Mouse (Mus musculus) adrenal gland, adult 18-20 months (tissue): ENCODE data around the gene Cox5b. TPM values are rescaled to one million over a fixed set of nuclear protein-coding genes. Genes with fewer than 3 reads are reported as not detected.

Experiments used
- microRNA-seq, 2 experiments: library from miRNA; unstranded; fragments of <30 nt; microRNA quantifications; one replicate each; pipeline ENCODE4 v1.2.0; 2021; ENCODE audit warnings: borderline number of aligned reads in 2 of 2
- total RNA-seq, 2 experiments: library from RNA; stranded (reverse); gene quantifications; 1 replicate in 1 of 2; 2 replicates in 1 of 2; pipeline ENCODE4 v1.2.3; 2021

Gene Cox5b
- total RNA-seq, 2 experiments from 2014 or later: 940 to 1,277 TPM

Small RNAs within 50 kb of the gene (microRNA-seq; reads per million reads assigned to microRNA genes)
- 0 reads per million in 2 experiments for gene Gm24133

Other genes starting within 250 kb of the Cox5b start
- gene Lman2l, start 246.2 kb upstream of the Cox5b start, total RNA-seq: 10 to 100 TPM; 48.6 to 62.1 TPM
- 1 to 10 TPM; 3.6 to 5.9 TPM for gene Cnnm4, start 219.8 kb upstream of the Cox5b start, total RNA-seq
- 10 to 100 TPM; 20.8 to 28.9 TPM for gene Cnnm3, start 179.6 kb upstream of the Cox5b start, total RNA-seq
- gene Ankrd23, start 154.6 kb upstream of the Cox5b start, total RNA-seq: 10 to 100 TPM; 10.3 to 10.6 TPM
- not detected for gene Gm42417, start 152.0 kb upstream of the Cox5b start, total RNA-seq
- gene Ankrd39, start 144.0 kb upstream of the Cox5b start, total RNA-seq: 10 to 100 TPM; 11.0 to 11.1 TPM
- 10 to 100 TPM; 13.7 to 15.8 TPM for gene Sema4c, start 133.1 kb upstream of the Cox5b start, total RNA-seq
- 1 to 10 TPM in 1 of 2 experiments, not detected in 1; 1.0 TPM for gene Fam178b, start 8.3 kb upstream of the Cox5b start, total RNA-seq
- gene 4933424G06Rik, start 18.7 kb downstream of the Cox5b start, total RNA-seq: not detected
- gene Actr1b, start 23.0 kb downstream of the Cox5b start, total RNA-seq: 100 to 1,000 TPM; 113 to 143 TPM
- under 1 TPM; 0.66 to 0.77 TPM for gene Zap70, start 70.3 kb downstream of the Cox5b start, total RNA-seq